Mouse (Mus musculus) midbrain, embryonic 14.5 days (tissue): ENCODE data around the gene Gpr62. TPM values are rescaled to one million over a fixed set of nuclear protein-coding genes. Genes with fewer than 3 reads are reported as not detected.

ENCODE experiments used
- ATAC-seq: fragments of 200-750 bp; cut with Nextera tagmentation; 2 replicates; pipeline ENCODE4 v1.8.0; 2017; ENCODE audit warnings: moderate number of reproducible peaks, moderate library complexity; ENCODE audit not compliant: low FRiP score, low TSS enrichment
- DNase-seq: peaks from one replicate; pipeline ENCODE4 v3.0.0-alpha.2; 2015
- H3K27ac ChIP-seq: fragments of 300-500 bp; sonication (generic); replicated peaks from 2 replicates; pipeline ENCODE4 v1.5.1; 2014; ENCODE audit warnings: mild to moderate bottlenecking, low read depth, low read length, moderate library complexity
- H3K27me3 ChIP-seq: fragments of 300-500 bp; sonication (generic); 2 replicates; pipeline ENCODE4 v1.6.1; 2014; ENCODE audit warnings: low read length, control low read depth, mixed read lengths; ENCODE audit not compliant: control insufficient read depth, insufficient read depth
- H3K36me3 ChIP-seq: fragments of 300-500 bp; sonication (generic); 2 replicates; pipeline ENCODE4 v1.6.1; 2014; ENCODE audit warnings: low read length, control low read depth; ENCODE audit not compliant: control insufficient read depth, insufficient read depth
- H3K4me1 ChIP-seq: fragments of 300-500 bp; sonication (generic); 2 replicates; pipeline ENCODE4 v1.6.1; 2014; ENCODE audit warnings: mild to moderate bottlenecking, antibody characterized with exemption, low read length, control low read depth; ENCODE audit not compliant: control insufficient read depth, insufficient read depth
- H3K4me2 ChIP-seq: fragments of 300-500 bp; sonication (generic); 2 replicates; pipeline ENCODE4 v1.6.1; 2014; ENCODE audit warnings: mild to moderate bottlenecking, low read length, moderate library complexity
- H3K4me3 ChIP-seq: fragments of 300-500 bp; sonication (generic); replicated peaks from 2 replicates; pipeline ENCODE4 v1.5.1; 2014; ENCODE audit warnings: low read depth, low read length
- H3K9ac ChIP-seq: fragments of 300-500 bp; sonication (generic); replicated peaks from 2 replicates; pipeline ENCODE4 v1.6.1; 2014; ENCODE audit warnings: mild to moderate bottlenecking, low read length, moderate library complexity
- H3K9me3 ChIP-seq: fragments of 300-500 bp; sonication (generic); 2 replicates; pipeline ENCODE4 v1.6.1; 2016; ENCODE audit warnings: low read length, control low read depth, mixed read lengths; ENCODE audit not compliant: control insufficient read depth
- WGBS: fragments of 180-500 bp; shearing (Covaris S2); extraction: QIAGEN DNeasy Blood & Tissue Kit; methylation state at CpG from one replicate; pipeline ENCODE4 v1.1.7; 2014; 5-methylcytosine and 5-hydroxymethylcytosine counted together
- polyA plus RNA-seq: library from polyadenylated mRNA; unstranded; fragments of >200 nt; fragmentation: Nextera tagmentation; extraction: Ambion mirVana; gene quantifications from 2 replicates; pipeline ENCODE4 v1.2.1, GENCODE M21; 2014

Gpr62 gene
- polyA plus RNA-seq, 1 experiment from 2014 or later: 0.93 TPM

- H3K27ac ChIP-seq: no peak overlapping the region
- peaks cover 33% of the 10 kb centered on the region for H3K4me1 ChIP-seq
Observed at GRCm38 (mm10) chr9:106449947-106450346, 15.8 kb downstream of the Gpr62 start.

DNA sequence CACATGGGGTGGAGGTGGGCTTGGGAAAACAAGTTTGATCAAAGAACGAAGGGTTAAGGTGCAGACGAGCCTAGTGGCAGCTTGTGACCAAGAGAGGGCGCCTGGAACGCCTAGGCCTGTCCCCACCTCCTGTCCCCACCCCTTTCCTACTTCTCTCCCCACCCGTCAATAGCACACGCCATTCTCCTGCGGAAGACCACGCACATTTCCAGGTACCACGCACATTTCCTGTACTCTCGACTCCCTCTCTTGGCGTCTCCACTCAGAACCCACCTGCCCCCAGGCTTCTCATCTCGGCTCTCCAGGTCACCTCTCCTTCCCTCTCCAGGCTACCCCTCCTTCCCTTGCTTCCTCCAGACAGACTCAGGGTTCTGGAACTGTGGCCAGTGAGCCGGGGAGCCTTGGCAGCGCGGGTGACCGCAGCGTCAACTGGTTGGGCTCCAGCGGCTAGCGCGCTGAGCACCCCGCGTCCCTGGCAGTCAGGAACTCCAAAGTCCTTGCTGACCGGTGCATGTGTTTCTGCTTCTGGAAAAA, 17.2 kb downstream of the Gpr62 start:
- WGBS: 2% methylated on average over 23 of the region's 23 CpGs
- H3K4me3 ChIP-seq: peak overlapping the region; percentile 33
- H3K9ac ChIP-seq: peak overlapping the region; percentile 47; the same call in 1 of the 2 replicates
- no peaks in the 10 kb centered on the region for H3K27me3 ChIP-seq
- DNase-seq (peak; percentile 84), ATAC-seq (peak; percentile 41; the same call in 1 of the 2 replicates)
- no peak overlapping the region for H3K27ac ChIP-seq
- no peaks in the 10 kb centered on the region for H3K36me3 ChIP-seq
- no peaks in the 10 kb centered on the region for H3K9me3 ChIP-seq
- peak overlapping the region; percentile 76 for H3K4me2 ChIP-seq
- H3K4me1 ChIP-seq: peaks cover 32% of the 10 kb centered on the region

More at GRCm38 (mm10) chr9:106449947-106450346, 15.8 kb downstream of the Gpr62 start:
- Histone ChIP-seq H3K4me2 (no peak overlapping the region), H3K4me3 (no peak overlapping the region), H3K9me3 (no peaks in the 10 kb centered on the region), H3K36me3 (no peaks in the 10 kb centered on the region), H3K27me3 (no peaks in the 10 kb centered on the region), H3K9ac (no peak overlapping the region)
- DNase-seq (no peak), ATAC-seq (no peak)
- 91% methylated on average over 8 of the region's 8 CpGs for WGBS

DNA sequence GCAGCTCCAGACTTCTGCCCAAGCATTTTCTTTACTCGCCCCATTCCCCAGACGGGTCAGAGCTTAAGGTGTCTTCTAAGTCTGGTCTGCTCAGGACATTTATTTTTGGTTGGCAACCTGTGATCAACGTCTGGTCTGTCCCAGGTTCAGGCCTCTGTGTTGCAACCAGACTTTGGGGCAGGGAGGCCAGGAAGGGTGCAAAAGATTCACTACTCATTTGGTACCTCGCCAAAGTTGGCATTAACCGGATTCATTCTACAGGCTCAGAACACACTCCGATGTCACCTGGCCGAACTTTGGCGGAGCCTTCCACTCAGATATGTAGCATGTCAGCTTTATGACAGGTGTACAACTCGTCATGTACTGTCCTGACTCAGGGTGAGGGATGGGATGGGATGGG, 17.8 kb downstream of the Gpr62 start:
- Histone ChIP-seq H3K9me3 (no peaks in the 10 kb centered on the region), H3K9ac (peak overlapping the region; percentile 70; the same call in 1 of the 2 replicates), H3K4me3 (peak overlapping the region; percentile 51), H3K27me3 (no peaks in the 10 kb centered on the region), H3K27ac (0 out of 2 replicates have a peak overlapping the region, but pooled peaks have one; percentile 77), H3K36me3 (no peaks in the 10 kb centered on the region), H3K4me2 (peak overlapping the region; percentile 76), H3K4me1 (peaks cover 32% of the 10 kb centered on the region)
- DNase-seq (no peak), ATAC-seq (no peak)
- WGBS: 39% methylated on average over 9 of the region's 9 CpGs

- Histone ChIP-seq H3K4me3 (peak within 1 kb of the TSS; percentile 51), H3K27ac (peak within 1 kb of the TSS; percentile 77), H3K4me1 (peaks cover 26% of the 10 kb centered on the region), H3K4me2 (peak within 1 kb of the TSS; percentile 76), H3K9ac (peak within 1 kb of the TSS; percentile 70), H3K9me3 (no peaks in the 10 kb centered on the region), H3K27me3 (no peaks in the 10 kb centered on the region), H3K36me3 (no peaks in the 10 kb centered on the region)
- ATAC-seq: peak; percentile 82
- peak; percentile 91 for DNase-seq
- under 1% methylated on average over 24 of the region's 24 CpGs for WGBS
Observed at GRCm38 (mm10) chr9:106447348-106447747, 18.4 kb downstream of the Gpr62 start, which contains the start of the genes Abhd14b and Abhd14a. Abhd14b (plus strand) TSS chr9:106447459. Abhd14a (minus strand) TSS chr9:106447678.

DNA sequence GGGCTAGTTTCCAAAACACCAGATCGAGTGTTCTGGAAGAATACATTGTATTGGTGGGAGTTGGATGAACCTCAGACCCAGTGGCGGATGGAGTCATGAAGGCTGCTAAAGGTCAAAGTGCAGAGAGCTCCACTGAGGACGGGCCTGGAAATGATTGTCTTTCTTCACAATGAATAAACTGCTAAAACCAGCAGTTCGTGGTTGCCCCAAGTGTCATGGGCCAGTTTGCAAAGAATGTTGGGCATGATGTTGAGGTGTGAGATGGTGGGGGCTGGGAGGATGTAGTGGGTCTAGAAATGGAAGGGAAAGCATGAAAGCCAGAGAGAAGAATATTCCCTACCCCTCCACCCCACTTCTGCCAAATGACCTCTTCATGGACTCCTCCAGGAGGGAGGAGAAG, 20.9 kb downstream of the Gpr62 start:
- Histone ChIP-seq H3K9ac (no peak overlapping the region), H3K27me3 (no peaks in the 10 kb centered on the region), H3K4me2 (no peak overlapping the region), H3K27ac (no peak overlapping the region), H3K36me3 (no peaks in the 10 kb centered on the region), H3K9me3 (no peaks in the 10 kb centered on the region), H3K4me3 (no peak overlapping the region), H3K4me1 (peaks cover 26% of the 10 kb centered on the region)
- WGBS: 75% methylated on average over 4 of the region's 4 CpGs
- no peak for DNase-seq
- ATAC-seq: no peak

DNA sequence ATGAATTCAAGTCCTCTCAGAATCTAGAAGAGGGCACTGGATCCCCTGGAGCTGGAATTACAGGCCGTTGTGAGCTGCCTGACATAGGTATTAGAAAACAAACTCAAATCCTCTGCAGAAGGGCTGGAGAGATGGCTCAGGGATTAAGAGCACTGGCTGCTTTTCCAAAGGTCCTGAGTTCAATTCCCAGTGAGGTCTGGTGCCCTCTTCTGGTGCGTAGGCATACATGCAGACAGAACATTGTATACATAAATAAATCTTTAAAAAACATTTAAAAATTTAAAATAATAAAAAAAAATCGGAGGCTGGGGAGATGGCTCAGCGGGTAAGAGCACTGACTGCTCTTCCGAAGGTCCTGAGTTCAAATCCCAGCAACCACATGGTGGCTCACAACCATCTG, 23.1 kb downstream of the Gpr62 start:
- WGBS: 79% methylated on average over 5 of the region's 5 CpGs
- ATAC-seq: no peak
- no peaks in the 10 kb centered on the region for H3K27me3 ChIP-seq
- peaks cover 18% of the 10 kb centered on the region for H3K4me1 ChIP-seq
- no peak overlapping the region for H3K9ac ChIP-seq
- H3K27ac ChIP-seq: no peak overlapping the region
- H3K36me3 ChIP-seq: no peaks in the 10 kb centered on the region
- no peak for DNase-seq
- H3K4me2 ChIP-seq: no peak overlapping the region
- H3K4me3 ChIP-seq: no peak overlapping the region
- H3K9me3 ChIP-seq: no peaks in the 10 kb centered on the region

DNA sequence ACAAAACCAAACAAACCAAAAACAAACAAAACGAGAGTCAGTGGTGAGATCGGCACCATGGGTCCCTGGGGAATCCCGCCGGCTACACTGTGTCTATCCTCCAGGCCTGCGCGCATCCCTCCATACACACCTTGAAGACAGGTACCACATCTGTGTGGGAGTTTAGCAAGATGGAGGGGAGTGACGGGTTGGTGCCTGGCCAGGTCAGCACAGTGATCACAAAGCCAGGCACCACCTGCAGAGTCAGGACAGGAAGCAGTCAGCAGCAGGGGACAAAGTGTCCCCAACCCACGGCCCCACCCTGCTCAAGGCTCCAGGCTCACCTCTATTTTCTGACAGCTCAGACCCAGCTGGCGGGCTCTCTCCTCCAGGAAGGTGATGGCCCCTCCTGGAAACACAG, 29.2 kb downstream of the Gpr62 start:
- H3K36me3 ChIP-seq: peaks cover 27% of the 10 kb centered on the region
- H3K9me3 ChIP-seq: no peaks in the 10 kb centered on the region
- H3K4me3 ChIP-seq: no peak overlapping the region
- H3K4me1 ChIP-seq: peaks cover 10% of the 10 kb centered on the region; the same call in 1 of the 2 replicates
- no peak overlapping the region for H3K27ac ChIP-seq
- no peak overlapping the region for H3K9ac ChIP-seq
- DNase-seq (no peak), ATAC-seq (no peak)
- no peak overlapping the region for H3K4me2 ChIP-seq
- 81% methylated on average over 9 of the region's 9 CpGs for WGBS
- H3K27me3 ChIP-seq: no peaks in the 10 kb centered on the region

DNA sequence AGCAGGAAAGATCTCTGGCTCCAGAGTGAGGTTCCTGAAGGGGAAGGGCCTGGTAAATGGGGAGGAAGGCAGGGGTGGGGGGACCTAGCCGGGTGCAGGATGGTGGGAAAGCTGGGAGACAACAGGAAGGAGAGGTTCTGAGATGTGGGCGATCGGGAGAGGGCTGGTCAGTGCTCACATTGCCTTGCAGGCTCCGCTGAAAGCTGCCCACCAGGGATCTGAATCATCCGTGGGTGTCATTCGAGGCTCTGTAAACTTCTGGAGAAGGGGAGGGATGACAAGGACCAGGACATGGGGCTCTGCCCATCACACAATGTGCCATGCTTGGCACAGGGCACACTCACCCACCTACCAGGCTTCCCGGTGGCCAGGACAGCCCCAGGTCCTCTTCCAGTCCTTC, 32.3 kb downstream of the Gpr62 start:
- no peak overlapping the region for H3K4me2 ChIP-seq
- 85% methylated on average over 7 of the region's 7 CpGs for WGBS
- H3K27ac ChIP-seq: no peak overlapping the region
- H3K27me3 ChIP-seq: no peaks in the 10 kb centered on the region
- no peak overlapping the region for H3K4me3 ChIP-seq
- no peak overlapping the region for H3K9ac ChIP-seq
- DNase-seq (no peak), ATAC-seq (no peak)
- H3K9me3 ChIP-seq: no peaks in the 10 kb centered on the region
- H3K4me1 ChIP-seq: peaks cover 11% of the 10 kb centered on the region
- peaks cover 35% of the 10 kb centered on the region for H3K36me3 ChIP-seq

DNA sequence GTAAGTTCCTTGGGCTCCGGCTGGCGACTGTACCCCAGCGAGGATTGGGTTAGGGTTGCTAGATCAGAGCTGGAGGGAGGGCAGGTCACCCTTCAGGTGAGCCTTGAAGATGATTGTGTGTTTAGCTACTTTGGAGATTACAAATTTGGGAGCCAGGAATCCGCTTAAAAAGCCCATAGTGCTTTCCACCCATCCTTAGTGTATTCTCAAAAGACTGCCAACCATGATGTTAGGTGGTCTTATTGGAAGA, 35.8 kb downstream of the Gpr62 start:
- Histone ChIP-seq H3K27ac (peak overlapping the region; percentile 93), H3K9ac (peak overlapping the region; percentile 88), H3K27me3 (no peaks in the 10 kb centered on the region), H3K4me2 (peak overlapping the region; percentile 94), H3K36me3 (peaks cover 35% of the 10 kb centered on the region), H3K4me3 (peak overlapping the region; percentile 68), H3K4me1 (peaks cover 6% of the 10 kb centered on the region), H3K9me3 (no peaks in the 10 kb centered on the region)
- no peak; the same call in 1 of the 2 replicates for ATAC-seq
- under 1% methylated on average over 4 of the region's 4 CpGs for WGBS
- no peak for DNase-seq
